Mouse (Mus musculus) cerebellum, postnatal 25 days (tissue): ENCODE results near the gene Slc20a1.
A peak's percentile ranks its signal among the peaks of the same experiment; 100 is the strongest.

Source experiments
- DNase-seq, 2 experiments: peaks; one replicate each; pipeline ENCODE4 v3.0.0; 2021; ENCODE audit warnings: mixed read lengths in 2 of 2

Gene Slc20a1

DNA sequence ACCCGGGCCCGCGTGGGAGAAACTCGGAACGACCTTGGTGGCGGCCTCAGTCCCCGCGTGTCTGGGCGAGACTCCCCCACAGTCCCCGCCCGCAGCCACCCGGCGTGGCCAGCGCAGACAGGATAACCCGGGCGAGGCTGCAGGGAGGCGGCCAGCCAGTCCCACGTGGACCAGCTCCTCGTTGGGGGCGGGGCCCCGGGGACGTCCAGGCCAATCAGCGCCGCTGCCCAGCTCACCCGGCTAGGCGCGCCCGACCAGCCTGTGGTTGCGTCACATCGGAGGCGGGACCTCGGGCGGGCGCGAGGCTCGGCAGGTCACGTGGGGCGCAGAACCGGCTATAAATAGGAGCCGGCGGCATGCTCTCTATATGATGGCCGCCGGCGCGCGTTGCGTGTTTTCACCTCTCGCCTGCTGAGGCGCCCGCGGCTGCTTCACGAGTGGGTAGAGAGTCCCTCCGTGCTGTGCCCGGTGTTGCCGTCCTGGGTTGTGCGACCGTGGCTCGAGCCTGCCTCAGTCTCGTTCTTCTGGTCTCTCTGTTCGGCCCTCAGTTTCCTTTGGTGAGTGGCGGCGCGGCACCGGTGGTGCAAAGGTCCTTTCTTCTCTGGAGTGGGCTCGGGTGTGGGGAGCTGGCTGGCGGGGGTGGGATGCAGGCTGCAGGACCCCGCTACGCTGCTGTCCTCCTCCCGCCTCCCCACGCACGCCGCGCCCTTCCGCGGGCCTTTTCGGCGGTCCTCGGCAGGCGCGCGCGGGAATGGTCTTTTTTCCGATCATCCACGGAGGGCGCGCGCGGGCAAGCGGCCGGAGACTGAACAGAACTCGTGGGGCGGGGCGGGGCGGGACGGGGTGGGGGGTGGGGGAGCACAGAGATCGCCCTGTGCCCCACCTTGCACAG is at the start of gene Slc20a1:
Gene Slc20a1, plus strand, starts transcription at position 329 of the 892 bp plus-strand sequence.
- DNase-seq = peak; percentile 99 to 100

DNA sequence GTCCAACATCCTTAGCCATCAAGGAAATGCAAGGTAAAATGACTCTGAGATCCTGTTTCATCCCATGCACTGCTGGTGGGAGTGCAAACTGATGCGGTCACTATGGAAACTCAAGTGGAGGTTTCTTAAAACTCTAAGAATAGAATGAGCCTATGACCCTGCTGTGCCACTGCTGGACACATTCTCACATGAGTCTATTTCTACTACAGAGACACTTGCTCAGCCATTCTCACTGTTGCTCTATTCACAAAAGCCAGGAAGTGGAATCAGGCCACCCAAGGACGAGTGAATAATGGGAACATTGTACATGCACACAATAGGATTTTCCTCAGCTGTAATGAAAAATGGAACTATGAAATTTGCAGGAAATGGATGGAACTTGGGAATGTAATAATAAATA is 49.7 kb upstream of the Slc20a1 start:
- DNase-seq = no peak

DNA sequence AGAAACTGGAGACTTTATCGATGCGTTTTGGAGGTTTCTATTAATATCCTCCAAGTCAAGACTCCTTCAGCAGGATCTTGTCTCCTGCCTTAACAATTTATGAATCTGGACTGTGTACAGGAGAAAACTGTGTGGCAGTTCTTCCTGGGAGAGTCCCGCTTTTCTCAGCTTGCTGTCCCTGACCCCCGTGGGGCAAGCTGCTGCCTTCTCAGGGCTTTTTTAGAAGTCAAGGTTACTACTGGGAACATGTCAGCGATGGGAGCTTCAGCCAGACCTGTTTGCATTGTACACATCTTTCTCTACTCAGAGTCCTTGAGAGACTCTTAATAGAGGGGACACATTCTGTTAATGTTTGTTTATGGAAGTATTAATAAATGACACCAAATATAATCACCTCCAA is 48.2 kb upstream of the Slc20a1 start:
- no peak for DNase-seq

DNA sequence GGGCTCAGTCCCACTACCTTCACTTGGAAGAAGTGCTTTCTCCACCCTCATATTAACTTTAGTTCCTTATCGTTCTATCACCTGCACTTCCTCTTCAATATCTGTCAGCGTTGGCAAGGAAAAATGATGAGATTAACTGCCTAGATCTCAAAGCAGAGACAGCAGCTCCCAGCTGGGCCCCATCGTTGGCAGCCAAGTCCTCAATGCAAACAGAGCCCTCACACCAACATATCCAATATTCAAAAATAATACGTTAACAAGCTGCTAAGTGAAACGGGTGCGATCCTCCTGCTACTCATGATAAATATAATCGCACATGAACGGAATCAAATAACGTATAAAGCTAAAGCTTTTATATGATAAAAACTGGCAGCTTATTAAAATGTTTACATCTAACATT is 47.5 kb upstream of the Slc20a1 start:
- DNase-seq = no peak

DNA sequence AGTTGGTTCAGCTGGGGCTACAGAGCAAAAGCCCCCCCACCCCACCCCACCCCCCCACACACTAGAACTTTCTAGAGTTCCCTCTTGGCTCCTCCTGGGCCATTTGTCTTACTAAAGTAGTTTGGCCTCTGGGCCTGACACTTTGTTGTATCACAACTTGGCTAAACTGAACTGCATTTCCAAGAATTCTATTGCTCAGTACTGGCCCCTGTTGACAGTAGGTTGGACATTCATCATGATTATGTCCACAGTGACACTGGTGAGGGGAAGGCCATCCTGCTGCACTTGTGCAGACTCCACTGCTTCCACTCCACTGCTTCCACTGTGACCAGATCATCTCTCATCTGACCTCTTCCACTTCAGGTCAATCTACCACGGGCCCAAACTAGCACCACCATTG is 45.8 kb upstream of the Slc20a1 start:
- no peak for DNase-seq

DNA sequence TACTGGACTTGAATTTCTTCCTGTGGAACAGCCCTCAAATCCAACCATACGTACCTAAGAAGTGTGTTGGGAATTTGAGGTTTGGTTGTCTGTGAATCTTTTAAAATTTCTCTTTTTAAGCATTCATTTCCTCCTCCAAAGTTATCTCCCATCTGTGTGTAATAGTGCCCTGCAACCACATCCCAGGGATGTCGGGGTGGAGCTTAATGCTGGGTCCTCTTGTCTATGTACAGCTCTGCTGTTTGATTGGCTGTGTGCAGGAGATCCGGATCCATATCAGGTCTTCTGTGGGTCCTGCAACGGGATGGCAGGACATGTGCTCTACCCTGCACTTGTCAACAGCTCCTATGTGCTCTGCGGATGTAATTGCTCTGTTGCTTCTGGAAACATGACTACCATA is 33.7 kb upstream of the Slc20a1 start:
- DNase-seq = no peak

DNA sequence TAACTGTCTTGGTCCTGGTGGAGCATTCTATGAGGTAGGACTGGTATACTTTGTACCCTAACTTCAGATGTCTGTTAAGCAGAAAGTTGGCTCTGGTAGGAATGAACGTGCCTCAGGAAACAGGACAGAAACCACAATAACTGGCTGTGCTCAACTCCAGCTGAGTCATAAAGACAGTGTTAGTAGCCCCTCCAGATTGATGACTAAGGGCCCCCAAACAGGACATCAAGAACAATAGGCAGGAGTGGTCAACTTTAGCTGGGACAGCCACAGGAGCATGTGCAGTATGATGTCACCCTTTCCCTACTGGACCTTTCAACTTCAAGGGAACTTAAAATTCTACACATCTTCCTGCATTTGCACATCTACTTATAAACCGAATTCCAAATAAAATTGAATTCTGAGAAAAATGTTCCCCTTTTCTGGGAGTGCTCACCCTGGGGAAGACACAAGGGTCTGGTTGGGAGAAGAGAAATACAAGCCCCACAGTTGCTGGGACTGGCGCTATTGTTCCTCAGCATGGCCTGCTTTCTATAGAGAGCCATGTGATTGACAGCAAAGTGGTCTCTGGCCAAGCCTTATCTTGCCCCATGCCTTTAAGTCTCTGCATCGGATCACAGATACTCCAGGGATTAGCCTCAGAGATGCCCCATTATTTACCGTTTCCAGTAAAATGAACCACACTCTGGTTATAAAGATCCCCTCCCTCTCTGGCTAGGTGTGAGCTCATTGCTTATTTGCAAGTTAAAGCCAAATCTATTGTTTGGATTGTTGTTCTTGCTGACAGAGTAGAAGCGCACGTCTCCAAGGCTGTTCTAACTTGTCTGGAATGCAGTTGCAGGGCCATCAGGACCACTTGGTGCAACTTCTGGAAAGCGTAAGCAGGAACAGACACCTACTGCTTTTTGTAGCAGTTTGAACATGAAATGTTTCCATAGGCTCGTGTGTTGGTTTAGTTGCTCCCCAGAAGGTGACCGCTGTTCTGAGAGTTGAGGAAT is 31.8 kb upstream of the Slc20a1 start:
- DNase-seq = no peak

DNA sequence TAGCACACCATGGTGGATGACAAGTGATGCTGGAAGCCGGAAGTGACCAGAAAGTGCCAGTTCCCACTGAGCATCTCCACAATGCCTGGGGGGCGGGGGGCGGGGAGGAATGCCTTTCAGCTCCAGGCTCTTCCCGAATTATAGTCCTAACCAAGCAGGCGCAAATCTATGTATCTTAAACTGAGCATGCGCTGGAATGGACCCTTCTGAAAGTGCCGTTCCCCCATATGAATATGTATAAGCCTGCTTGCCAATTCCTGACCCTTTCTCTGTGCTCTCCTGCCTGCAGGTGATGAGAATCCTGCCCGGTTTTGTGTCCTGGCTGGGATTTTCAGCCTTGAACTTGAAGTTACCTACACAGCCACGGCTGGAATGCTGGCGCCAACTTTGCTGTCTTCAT is 25.2 kb upstream of the Slc20a1 start:
- no peak for DNase-seq

DNA sequence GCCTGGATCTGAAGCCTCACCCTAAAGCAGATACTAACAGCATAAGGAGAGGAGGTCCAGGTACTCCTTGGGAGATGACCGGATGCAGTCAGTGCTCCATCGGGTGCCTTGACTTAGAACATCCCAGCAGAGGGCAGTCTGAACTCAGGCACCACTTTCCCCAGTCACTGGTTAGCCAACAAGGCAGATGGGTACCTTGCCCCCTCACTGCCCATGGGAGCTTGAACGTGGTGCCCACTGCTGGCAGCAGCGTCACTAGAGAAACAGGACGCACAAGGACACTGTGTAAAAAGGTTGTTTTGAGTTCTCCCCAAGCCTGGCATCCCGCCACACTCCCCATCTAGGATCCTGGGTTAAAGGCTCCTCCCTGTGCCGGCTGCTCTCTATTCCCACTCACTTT is 24.1 kb upstream of the Slc20a1 start:
- peak; percentile 62 to 71 for DNase-seq

DNA sequence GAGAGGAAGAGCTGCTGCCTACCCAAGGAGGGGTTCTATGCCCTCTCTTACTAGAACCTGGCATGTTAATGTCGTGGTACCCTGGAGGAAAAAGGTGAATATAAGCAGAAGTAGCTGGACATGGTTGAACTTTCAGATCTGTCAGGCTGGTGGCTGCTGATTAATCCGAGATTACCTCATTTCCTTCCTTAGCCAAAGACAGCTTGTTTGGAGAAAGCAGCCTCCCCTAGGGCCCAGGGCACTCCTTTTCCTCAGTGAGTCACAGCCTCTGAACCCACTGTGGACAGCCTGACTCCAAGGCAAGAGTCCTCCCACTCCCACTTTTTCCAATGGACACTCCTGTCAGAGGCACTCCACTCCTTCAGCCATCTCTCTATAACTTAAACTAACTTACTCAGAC is 22.9 kb upstream of the Slc20a1 start:
- no peak for DNase-seq

DNA sequence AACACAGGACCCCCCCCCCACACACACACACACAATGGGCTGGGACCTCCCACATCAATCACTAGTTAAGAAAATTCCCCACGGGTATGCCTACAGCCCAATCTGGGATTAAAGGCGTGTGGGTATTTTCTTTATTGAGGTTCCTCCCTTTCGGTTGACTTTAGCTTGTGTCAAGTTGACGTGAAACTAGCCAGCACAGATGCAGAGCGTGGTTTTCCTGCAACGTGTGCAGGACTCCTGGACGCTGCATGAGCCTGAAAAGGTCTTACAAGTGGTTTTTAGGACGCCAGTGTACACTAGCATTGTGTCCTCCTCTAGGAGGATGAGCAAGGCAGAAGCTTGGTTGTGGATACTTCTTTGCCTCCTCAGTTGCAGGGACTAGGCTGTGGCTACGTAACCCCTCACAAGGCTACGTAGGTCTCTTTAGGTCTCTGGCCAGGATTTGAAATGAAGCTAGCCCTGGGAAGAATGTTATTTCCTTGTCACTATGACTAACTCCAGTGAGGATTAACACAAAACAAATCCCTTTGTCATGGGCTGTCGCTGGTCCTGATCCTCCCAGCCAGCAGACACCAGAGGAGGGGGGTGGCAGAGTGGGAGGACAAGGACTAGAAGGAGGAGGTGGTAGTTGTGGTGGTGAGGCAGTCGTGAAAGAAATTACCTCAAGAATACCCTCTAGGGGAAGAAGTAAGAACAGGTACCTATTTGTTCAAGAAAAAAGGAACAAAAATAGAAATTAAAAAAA is 21.7 kb upstream of the Slc20a1 start:
- no peak for DNase-seq

DNA sequence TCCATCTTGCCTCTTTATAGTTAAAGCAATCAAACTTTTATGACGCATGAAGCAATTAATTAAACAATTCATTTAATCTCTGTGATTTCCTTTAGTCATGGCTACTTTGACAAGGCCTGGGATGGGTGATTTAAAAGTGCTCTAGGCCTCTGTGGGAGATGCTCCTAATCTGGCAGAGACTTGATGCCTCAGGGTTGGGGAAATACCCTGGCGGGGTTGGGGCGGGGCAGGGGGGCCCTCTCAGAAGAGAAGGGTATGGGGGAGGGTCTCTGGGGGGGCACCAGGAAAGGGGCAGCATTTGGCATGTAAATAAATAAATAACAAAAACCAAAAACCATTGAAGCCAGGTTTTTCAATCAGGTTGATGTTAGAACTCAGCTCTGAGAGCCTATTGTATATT is 20.9 kb upstream of the Slc20a1 start:
- no peak for DNase-seq

DNA sequence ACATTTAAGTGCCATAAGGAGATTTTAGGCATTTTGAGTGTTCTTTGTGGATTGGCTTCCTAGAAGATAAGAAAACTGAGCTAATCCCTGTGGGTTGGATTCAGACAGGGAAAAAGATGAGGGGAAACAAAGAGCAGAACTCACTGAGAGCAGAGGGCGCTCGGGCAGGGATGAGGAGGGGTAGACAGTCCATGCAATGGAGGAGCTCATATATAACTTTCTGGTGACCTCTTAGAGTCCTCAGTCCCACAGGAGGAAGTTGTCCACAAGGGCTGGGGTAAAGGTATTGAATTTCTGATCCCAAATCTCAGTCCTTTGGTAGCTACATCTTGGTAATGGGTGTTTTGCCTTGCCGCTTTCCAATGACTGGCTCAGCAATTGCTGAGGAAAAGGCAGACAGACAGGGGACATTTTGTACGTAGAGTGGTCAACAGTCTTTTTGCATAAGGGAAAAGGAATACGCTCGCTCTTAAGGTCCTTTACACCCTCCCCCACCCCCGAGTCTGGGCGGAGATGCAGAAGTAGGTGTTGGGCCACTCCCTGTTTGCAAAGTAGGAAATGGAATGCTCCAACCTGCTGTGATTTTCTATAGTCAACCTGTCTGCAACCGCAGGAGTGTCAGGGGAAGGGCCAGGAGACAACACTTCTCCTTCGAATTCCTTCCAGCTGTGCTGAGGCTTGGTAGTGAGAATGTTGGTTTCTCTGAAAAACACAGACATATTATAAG is 20.2 kb upstream of the Slc20a1 start:
- no peak for DNase-seq

DNA sequence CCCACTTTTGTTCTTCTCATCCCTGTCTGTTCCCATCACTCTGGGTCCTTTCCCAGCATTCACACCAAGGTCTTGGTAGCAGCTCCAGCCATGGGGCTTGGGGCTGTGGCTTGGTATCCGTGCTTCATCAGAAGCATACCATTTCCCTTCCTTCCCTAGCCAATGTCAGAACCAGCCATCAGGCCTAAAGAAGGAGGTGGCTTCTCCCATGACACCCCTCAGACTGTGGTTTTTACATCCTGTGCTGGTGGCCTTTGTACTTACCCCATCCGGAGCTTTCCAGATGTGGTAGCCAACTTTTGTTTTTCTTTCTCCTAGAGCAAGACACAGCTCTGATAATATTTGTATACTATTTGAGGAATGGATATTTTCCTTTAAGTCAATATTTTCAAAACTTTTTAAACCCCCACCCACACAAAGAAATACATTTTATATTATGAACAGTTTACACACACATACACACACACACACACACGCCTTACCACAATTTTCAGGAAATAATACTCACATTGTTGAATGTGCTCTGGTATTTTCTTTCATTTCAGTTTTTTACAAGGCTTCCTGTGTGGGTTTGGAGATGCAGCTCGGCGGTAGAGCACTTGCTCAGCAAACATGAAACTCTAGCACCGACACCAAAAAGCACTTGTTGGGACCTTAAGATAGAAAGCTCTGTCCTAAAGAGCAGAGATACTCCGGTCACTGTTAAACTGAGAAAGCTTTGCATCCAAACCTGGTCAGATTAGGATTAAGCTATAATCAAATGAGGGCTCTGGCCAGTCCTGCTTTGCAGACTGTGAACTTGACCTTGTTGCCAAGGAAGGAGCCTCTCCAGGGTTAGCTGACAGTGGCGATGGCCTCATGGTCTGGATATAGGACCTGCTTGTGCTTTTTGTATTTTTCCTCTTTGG is 18.4 kb upstream of the Slc20a1 start:
- no peak for DNase-seq

DNA sequence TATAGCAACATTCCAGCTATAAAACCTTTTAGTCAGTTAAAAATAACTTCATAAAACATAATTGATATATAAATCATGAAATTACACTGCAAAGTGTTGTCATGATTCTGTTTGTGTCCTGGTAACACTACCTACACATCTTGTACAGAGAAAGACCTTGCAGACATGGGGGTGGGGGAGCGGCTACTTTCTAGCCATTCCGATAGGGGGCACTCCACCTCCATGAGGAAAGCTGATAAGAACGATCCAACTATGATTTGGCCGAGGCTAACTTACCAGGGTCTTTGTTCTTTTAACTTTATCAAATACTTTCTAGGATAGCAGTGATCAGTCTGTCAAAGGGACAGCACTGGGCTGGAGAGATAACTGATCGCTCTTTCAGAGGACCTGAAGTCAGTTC is 17.1 kb upstream of the Slc20a1 start:
- DNase-seq = no peak

DNA sequence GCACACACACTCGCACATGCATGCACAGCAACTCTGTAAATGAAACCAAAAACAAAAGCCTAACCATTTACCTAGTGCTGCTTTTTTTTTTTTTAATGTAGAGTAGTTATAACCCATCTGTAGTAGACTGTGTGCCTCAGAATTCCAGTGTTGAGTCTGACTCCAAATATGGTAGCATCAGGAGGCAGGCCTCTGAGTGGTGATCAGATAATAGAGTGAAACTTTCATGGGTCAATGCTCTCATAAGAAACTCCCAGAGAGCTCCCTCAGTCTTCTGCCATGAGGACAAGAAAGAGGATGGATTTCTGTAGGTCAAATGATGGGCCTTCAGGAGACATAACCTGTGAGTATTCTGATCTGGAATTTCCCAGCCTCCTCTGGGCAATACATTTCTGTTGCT is 16.2 kb upstream of the Slc20a1 start:
- no peak for DNase-seq

DNA sequence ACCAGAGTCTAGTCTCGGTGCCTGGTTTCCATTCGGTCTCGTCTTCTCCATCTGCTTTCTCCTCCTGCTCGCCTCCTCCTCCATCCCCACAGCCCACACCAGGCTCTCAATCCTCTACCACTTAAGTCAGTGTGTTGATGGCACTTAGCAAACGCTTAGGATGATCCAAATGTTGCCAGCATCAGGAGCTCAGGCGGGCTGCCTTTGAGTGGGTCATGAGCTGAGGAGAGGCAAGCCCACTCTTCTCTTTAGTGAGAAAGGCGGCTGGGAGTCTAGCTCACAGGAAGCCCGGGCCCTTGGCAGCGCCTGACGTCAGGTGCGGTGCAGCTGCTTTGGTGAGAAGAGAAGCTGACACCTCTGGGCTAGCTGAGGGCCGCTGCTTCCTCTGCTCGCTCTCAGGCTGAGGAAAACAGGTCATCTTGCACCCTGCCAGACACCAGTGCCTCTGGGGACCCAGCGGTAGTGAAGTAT is 15.0 kb upstream of the Slc20a1 start:
- DNase-seq = no peak

DNA sequence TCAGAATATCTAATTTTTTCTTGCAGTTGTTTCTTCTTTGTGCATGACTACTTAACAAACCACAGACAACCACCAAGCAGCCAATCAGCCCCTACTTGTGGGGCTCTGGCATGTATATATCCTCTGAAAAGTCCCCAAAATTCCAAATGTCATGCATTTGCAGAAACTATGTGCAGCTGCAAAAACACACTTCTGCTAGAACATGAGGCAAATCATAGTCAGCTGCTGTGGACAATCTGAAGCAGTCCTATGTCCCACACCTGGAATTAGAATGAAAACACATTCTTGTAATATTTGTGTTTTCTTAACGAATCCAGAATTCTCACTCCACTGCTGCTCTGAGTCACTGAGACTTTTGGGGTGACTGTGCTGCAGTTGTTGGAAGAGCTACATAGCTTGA is 13.7 kb upstream of the Slc20a1 start:
- DNase-seq = no peak

DNA sequence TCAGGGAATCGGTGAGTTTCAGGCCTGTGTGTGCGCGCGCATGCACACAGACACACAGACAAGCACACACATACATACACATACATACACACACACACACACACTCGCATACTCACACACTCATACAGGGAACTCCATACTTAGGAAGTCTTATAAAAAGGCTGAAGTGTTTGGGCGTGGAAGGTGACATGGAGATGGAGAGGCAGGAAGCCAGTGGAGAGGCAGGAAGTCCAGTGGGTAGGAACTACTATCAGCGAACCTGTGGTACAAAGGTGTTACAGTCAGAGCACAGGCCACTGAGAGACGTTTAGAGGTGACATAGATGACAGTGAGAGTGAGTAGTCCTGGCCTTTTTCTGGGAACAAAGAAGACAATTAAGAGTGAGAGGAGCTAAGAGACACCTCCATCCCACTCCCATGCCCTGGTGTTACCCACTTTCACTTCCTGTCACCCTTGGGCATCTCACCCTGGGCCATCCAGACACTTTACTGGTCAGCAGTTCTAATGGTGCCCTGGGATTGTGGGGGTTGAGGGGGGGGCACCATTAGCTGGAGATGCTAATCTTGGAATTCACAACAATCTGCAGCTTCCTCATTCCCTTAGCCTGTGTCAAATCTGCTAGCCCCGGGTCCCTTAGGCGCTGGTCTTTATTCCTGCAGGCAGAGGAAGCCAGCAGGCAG is 12.8 kb upstream of the Slc20a1 start:
- no peak for DNase-seq

DNA sequence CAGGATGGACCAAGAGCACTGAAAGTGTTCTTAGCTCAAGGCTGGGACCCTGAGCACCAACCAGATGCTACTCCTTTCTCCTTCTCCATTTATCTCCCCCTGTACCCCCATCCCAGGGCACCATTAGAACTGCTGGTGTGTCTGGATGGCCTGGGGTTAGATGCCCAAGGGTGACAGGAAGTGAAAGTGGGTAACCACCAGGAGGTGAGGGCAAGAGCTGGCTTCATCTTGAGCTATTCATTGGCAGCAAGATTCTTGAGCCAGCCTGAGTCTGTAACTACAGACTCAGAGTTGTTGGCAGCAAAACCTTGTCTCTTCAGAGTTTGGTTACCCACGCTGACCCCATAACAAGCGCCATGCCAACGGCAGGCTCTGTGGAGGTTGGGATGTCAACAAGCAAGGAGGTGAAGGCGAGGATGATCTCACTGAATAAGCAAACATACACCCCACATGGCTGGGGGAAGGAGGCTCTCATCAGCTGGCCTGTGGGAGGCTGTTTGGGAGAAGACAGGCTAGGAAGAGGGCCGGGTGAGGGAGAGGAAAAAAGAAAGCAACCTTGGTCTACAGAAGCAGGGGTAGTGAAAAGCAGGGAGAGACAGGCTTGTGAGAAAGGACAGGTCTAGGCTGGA is 12.2 kb upstream of the Slc20a1 start:
- no peak for DNase-seq
